Mouse (Mus musculus) E14TG2a.4 (cell line): ENCODE data around the gene Fndc5.

Experiments
- CTCF ChIP-seq: conservative IDR thresholded peaks from 2 replicates; pipeline ENCODE4 v1.5.1; 2014; ENCODE audit warnings: low read length
- NANOG ChIP-seq: IDR thresholded peaks from 2 replicates; pipeline ENCODE4 v1.6.1; 2014; ENCODE audit warnings: borderline replicate concordance, low read length, mixed read lengths

- TF ChIP-seq CTCF (no peak), NANOG (no peak)
Measured at GRCm38 (mm10) chr4:129117720-129118510, 18.9 kb upstream of the Fndc5 start.
